Comparison of ENCODE assay signal across 8 mouse cellular contexts in genomic region chr7:25847722-25848443, GRCm38 (mm10). TPM values are rescaled to one million over a fixed set of nuclear protein-coding genes. Genes with fewer than 3 reads are reported as not detected.
DNase-seq lines count a peak whose midpoint lies in the region; ATAC-seq lines count a peak whose summit lies in the region.

No protein-coding gene starts in this region.

- H3K4me2 ChIP-seq in hindbrain, embryonic 13.5 days: peak overlapping the region; percentile 54

- H3K9ac ChIP-seq in hindbrain, embryonic 13.5 days: peak overlapping the region; percentile 68

- DNase-seq in Muller cell, postnatal 12 days (ENCODE audit: inconsistent ontology term): peak; percentile 79
- DNase-seq in cerebellum, adult 9-10 months: peak; percentile 68
- DNase-seq in frontal cortex, postnatal 14 days (ENCODE audit: low spot score in 2 of 2): peak; percentile 75 to 86
- DNase-seq in layer of hippocampus, postnatal 14 days (ENCODE audit: low spot score in 2 of 2): peak; percentile 87 to 90
- peak; percentile 94 for DNase-seq in lung, postnatal 10 days
- DNase-seq in ovary, postnatal 14 days (ENCODE audit: low spot score): peak; percentile 96
- DNase-seq in thymus, postnatal 10 days (ENCODE audit: low spot score in 2 of 2): peak; percentile 78 to 92

- H3K27ac ChIP-seq in hindbrain, embryonic 13.5 days: peak overlapping the region; percentile 31; the same call in 1 of the 2 replicates

- no peaks in the 10 kb centered on the region for H3K4me1 ChIP-seq in hindbrain, embryonic 13.5 days (replicated peaks)

- H3K9me3 ChIP-seq in hindbrain, embryonic 13.5 days: no peaks in the 10 kb centered on the region

- H3K27me3 ChIP-seq in hindbrain, embryonic 13.5 days: no peaks in the 10 kb centered on the region

- H3K4me3 ChIP-seq in hindbrain, embryonic 13.5 days: peak overlapping the region; percentile 47

- WGBS in hindbrain, embryonic 13.5 days: 10% methylated on average over 13 of the region's 13 CpGs

- ATAC-seq in hindbrain, embryonic 13.5 days (ENCODE audit: low FRiP score): peak; percentile 88

- H3K36me3 ChIP-seq in hindbrain, embryonic 13.5 days: no peaks in the 10 kb centered on the region

RNA-seq across cellular contexts. Expression of gene Cyp2s1, which starts 31.2 kb away (rescaled TPM):
- polyA plus RNA-seq in hindbrain, embryonic 13.5 days (2015; fragmentation: Nextera tagmentation; extraction: Ambion mirVana): 1.4 and 2.1 TPM in 2 replicates
- total RNA-seq in layer of hippocampus, postnatal 14 days (2021): 1 to 10 TPM; 1.3 to 1.9 TPM

RNA-seq across cellular contexts. Expression of gene Cyp2b10, which starts 49.5 kb away (rescaled TPM):
- polyA plus RNA-seq in hindbrain, embryonic 13.5 days (2015; fragmentation: Nextera tagmentation; extraction: Ambion mirVana): not detected in 2 replicates
- total RNA-seq in layer of hippocampus, postnatal 14 days (2021): not detected

RNA-seq across cellular contexts. Expression of gene Axl, which starts 59.4 kb away (rescaled TPM):
- polyA plus RNA-seq in hindbrain, embryonic 13.5 days (2015; fragmentation: Nextera tagmentation; extraction: Ambion mirVana): 21.9 and 22.2 TPM in 2 replicates
- 10 to 100 TPM; 46.7 to 47.9 TPM for total RNA-seq in layer of hippocampus, postnatal 14 days (2021)

Comparison
In these comparisons a context has a peak if more than half of its experiments do, and no peak if none do; other contexts are left out.
1. Peak in every context shown above with its lines: DNase-seq, ATAC-seq, H3K4me3 ChIP-seq and H3K27ac ChIP-seq.